Mouse (Mus musculus) testis, postnatal 10 days (tissue): Measurements from ENCODE around the gene Afm.

ENCODE experiments used
- DNase-seq: peaks from one replicate; pipeline ENCODE4 v3.0.0; 2021; ENCODE audit warnings: low spot score

Gene Afm

DNA sequence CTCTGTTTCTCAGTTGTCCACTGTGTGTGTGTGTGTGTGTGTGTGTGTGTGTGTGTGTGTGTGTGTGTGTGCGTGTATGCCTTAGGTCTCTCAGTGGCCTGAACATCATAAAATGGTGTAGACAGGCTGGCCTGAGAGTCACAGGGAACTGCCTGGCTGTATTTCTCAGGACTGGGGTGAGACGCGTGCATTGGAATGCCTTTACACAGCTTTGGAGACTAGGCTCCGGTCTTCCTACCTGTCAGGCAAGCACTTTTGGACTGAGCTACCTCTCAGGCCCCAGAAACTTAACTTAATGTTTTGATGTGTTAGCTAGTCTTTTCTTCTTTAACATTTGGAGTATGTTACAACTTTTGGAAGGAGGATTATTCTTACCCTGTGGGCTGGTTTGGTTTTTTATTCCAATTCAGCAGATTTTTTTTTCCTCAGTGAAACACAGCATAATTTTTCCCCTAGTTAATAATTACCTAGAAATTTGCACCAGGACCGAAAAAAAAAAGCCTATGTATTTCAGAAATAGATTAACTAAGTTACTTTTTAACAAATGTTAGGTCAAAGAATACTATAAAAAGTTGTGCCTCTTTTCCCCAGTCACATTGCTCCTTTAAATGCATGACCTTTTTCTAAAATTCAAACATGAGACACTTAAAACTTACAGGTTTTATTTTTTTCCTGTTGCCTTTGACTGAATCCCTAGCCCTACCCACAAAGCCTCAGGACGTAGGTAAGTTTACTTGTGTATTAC is at the start of gene Afm:
TSS of gene Afm (plus strand) at position 577 of the 745 bp plus-strand sequence.
- DNase-seq: no peak

DNA sequence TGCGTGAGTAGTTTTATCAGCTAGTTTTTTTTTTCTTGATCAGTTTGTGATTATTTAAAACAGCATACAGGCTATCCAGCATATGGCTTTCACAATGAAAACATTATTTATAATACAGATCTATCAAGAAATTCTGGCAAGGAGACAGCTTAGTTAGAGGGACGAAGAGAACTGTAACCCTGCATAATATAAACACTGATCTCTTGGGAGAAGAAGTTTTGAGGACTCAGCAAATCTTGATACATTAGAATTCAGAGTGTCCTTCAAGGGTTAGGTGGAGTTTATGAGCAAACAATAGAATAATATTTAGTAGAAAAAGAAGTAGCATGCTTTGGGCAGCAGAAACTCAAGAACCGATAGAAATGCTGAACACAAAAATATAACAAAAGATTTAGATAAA is 47.9 kb upstream of the Afm start:
- DNase-seq: no peak

DNA sequence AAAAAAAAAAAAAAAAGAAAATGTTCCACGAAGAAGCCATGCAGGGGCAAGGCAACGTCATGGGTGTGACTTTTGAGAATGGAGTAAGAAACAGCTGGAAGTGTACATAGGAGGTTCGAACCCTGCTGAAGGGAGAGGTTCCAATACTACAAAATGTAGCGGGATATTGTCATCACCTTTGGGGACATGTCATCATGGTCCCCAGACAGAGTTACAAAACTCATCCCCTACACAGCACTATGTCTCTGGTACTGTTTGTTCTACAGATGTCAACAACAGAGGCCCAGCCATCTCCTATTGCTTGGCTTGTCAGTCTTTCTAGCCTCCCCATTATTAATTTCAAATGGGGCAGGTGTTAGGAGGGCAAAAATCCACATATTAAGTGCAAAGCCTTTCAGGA is 44.8 kb upstream of the Afm start:
- no peak for DNase-seq

DNA sequence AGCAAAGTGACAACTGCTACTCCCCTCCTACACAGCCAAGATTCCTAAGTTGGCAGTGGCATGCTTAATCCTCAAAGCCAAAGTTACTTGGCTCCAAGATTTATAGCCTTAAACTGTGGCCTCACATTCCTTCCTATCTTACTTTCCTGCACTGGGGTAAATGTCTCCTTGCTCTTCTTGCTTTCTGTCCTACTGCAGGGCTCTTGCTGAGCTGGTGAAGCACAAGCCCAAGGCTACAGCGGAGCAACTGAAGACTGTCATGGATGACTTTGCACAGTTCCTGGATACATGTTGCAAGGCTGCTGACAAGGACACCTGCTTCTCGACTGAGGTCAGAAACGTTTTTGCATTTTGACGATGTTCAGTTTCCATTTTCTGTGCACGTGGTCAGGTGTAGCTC is 44.4 kb upstream of the Afm start:
- DNase-seq: no peak

DNA sequence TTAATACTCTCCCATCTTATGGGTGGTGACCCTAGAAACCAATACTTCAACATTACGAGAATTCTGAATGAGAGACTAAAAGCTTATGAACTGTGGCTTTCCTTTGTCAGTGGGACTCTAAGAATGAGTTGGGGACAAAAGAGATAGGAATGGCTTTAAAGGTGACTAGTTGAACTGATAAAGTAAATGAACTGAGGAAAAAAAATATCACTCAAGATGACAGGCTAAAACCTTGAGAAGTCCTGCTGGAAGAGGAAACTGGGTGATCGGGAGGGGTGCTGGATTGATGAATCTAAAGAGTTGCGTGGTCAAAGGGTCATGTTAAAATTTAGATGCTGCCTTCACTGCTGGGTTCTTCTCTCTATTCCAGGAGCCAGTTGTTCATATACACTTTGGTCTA is 42.0 kb upstream of the Afm start:
- no peak for DNase-seq

DNA sequence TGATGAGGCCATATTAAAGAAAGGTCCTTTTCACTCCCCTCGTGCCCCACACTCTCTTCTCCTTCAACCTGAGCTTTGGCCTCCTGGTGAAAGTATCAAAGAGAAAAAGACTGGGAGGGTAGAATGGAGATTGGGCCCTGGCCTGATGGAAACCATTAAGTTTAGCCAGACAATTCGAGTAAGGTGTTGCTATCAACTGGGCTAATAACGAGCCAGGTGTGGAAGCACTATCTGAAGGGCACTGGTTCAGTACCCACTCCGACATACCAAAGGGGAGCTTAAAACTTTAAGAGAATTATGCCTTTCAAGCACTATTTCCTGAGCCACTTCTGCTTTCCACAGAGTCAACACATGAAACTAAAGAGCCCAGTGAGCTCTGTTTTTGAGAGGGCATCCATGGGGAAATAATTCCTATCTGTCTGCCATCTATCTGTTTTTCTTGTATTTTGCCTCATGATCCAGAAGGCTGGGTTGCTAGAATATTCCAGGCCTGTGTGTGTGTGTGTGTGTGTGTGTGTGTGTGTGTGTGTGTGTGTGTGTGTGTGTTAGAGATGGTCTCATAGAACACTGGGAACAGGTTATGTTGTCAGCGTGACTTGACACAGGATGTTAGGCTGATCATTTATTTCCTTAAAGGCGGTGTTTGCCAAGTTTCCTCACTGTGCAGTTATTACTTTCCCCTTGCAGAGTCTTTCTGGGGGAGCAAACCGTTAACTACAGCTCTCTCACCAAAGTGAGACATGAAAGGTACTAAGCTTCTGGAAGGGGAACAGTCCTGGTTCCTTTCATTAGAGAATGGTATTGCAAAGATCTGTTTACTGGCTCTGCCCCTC is 41.2 kb upstream of the Afm start:
- no peak for DNase-seq

DNA sequence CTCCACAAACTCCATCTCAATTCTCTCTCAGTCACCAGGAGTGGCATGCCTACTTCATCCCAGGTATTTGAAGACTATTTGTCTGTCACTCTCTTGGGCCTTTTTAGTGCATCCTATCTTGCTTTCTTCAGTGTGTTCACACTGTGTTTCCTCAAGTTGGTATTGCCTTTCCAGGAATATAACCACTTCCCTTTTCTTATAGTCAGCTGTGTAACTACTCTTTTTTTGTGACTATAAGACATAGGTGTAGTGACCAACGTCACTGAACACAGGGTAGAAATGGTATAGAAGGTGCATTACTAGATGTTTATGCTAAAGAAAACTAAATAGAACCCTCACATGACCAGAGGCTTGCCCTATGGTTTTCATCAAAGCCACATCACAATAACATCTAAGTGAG is 39.8 kb upstream of the Afm start:
- no peak for DNase-seq

DNA sequence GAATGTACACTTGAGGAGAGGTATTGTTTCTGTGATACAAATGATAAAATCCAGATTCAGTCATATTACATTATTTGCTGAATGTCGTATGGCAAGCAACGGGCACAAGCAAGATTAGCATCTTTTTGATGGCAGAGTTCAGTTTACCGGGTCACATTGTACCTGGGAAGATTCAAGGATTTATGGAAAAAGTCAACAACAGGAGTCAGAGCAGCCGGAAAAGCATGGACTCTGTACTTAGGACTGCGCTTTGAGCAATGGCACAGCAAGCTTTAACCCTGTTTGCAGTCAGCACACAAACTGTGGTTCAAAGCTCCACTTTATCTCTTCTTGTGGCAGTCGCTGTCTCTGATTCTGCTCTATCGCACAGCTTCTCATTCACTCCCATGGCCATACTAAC is 33.1 kb upstream of the Afm start:
- no peak for DNase-seq

DNA sequence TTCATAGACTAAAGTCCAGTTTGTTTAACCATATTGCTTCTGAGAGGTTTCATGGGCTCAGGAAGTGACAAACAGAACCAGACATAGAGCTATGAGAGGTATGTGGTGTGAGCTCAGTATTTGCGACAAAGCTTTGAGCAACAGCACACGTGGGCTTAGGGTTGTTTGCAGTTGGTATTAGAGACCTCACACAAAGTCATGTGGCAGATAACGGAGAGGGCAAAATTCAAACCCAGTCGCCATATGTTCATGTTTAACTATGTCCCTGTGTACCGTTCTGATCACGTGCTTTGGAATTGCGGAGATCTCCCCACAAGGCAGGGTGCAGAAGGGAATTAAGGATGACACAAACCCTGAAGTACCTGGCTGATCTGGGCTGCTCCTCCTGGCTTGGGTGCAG is 30.4 kb upstream of the Afm start:
- no peak for DNase-seq

DNA sequence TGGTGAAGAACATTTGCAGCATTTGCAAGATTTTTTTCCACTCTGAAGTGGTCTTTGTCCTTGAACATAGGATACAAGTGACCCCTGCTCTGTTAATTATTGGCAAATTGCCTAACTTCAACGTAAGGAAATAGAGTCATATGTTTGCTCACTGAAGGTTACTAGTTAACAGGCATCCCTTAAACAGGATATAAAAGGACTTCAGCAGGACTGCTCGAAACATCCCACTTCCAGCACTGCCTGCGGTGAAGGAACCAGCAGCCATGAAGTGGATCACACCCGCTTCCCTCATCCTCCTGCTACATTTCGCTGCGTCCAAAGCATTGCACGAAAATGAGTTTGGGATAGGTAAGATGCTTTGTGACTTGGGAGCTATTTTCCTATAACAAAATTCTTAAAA is 28.2 kb upstream of the Afm start, which contains the start of gene Afp:
TSS of gene Afp (plus strand) at position 220 of the 400 bp plus-strand sequence.
- DNase-seq: no peak

DNA sequence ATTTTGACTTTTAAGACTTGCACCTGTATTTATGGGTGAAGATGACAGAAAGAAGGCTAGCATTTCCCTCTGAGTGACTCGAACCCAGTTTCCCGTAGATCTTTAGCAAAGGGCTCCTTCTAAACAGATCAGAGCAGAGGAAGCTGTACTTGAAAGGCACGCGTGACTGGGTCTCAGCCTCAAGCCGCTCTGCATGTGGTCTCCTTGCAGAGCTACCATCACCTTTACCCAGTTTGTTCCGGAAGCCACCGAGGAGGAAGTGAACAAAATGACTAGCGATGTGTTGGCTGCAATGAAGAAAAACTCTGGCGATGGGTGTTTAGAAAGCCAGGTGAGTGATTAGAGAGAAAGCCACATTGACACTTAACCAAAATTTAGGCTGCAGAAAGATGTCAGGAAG is 26.3 kb upstream of the Afm start:
- no peak for DNase-seq

DNA sequence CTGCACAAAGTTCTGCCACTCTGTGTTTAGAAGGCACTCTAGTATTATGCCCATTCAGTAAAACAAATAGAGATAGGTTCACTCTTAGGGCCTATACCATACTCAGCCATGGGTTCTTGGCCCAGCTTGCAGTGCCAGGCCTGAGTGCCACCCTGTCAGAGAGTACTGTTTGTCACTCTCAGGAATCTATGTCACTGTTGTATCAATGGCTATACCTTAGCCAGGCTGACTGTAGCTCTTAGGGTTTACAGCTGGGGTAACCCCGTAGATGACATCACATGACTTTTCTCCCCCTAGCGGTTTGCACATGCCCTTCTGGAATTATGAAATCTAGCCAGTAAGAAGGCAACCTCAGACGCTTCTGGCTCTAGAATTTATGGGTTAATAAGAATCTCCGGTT is 24.4 kb upstream of the Afm start:
- no peak for DNase-seq

DNA sequence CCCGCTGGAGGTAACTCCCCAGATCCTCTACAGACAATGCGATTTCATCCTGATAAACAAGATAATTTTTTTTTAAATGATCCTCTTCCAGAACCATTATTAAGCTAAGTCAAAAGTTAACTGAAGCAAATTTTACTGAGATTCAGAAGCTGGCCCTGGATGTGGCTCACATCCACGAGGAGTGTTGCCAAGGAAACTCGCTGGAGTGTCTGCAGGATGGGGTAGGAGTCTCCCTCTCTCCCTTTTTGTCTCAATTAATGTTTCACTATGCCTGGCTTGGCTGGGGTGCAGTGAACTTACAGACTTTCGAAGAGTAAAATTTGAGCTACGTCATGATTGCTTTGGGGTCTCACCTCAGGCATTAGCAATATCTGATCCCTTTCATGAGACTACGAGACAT is 19.2 kb upstream of the Afm start:
- DNase-seq: no peak

DNA sequence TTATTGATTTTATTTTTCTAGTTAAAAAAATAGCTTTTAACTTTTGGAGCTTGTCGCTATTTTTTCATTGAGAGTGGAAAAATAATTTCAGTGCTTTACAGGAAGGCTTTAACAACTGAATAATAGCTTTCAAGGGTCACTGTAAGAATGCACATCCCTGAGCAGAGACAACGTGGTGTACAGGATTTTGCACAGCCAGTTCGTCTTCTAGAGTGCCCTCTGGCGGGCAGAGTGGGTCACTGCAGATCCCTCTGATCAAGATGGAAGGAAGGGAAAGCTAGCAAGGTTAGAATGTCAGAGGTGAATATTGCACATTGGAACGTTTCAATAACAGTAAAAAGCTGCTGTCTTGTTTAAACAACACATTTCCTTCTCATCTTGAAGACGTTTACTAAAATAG is 18.0 kb upstream of the Afm start:
- peak; percentile 84 for DNase-seq

DNA sequence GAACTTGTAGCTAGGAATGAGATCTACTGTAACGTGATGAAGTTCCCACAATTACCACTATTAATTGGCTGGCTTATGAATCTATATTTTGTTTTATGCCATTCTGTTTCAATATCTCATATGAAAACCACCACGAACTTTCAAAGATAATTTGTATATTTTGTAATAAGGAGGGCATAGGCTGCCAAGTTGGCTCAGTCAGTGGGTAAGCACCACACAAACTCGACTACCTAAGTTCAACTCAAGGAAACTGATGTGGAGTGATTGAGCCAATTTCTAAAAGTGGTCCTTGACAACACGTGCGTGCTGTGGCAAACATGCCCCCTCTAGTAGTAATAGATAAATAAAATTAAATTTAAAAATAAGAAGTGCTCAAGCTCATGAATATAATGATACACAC is 17.0 kb upstream of the Afm start:
- DNase-seq: no peak

DNA sequence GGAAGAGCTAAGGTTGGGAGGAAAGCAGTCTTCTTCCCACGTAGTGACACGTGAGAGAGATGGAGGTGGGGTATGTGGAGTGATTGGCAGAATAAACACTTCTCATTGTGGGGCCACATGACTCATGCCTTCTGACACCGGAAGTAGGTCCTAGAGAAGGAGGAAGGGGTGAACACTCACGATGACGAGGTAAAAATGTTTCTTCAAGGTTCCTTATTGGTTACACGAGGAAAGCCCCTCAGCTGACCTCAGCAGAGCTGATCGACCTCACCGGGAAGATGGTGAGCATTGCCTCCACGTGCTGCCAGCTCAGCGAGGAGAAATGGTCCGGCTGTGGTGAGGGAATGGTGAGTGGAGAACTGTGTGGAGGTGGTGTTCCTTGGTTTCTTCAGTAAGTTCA is 14.0 kb upstream of the Afm start:
- DNase-seq: no peak

DNA sequence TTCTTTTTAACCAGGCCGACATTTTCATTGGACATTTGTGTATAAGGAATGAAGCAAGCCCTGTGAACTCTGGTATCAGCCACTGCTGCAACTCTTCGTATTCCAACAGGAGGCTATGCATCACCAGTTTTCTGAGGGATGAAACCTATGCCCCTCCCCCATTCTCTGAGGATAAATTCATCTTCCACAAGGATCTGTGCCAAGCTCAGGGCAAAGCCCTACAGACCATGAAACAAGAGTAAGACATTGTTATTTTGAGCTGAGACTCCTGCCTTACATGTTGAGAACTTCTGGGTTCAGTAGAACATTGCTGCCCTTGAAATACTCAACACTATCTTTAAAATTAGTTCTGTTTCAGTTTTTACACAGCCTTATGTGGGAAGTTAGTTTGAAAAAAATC is 12.2 kb upstream of the Afm start:
- DNase-seq: no peak

DNA sequence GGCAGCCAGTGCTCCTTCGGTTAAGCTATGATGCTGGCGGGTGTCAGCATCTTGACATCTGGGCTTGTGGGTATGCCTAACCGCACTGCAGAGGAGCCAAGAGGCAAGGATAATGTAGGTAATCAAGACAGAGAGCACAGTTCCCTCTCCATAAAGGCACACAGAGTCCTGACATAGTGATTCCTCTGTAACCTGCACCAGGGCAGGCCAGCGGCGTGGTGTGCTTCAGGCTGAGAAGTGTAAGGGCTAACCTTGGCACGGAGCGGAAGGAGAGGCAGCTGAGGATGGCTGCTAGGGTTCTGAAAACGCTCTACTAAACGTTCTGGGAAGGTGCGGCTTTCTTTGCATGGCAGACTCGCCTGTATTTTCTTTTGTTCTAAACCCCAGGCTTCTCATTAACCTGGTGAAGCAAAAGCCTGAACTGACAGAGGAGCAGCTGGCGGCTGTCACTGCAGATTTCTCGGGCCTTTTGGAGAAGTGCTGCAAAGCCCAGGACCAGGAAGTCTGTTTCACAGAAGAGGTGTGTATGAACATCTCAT is 11.3 kb upstream of the Afm start:
- DNase-seq: no peak

DNA sequence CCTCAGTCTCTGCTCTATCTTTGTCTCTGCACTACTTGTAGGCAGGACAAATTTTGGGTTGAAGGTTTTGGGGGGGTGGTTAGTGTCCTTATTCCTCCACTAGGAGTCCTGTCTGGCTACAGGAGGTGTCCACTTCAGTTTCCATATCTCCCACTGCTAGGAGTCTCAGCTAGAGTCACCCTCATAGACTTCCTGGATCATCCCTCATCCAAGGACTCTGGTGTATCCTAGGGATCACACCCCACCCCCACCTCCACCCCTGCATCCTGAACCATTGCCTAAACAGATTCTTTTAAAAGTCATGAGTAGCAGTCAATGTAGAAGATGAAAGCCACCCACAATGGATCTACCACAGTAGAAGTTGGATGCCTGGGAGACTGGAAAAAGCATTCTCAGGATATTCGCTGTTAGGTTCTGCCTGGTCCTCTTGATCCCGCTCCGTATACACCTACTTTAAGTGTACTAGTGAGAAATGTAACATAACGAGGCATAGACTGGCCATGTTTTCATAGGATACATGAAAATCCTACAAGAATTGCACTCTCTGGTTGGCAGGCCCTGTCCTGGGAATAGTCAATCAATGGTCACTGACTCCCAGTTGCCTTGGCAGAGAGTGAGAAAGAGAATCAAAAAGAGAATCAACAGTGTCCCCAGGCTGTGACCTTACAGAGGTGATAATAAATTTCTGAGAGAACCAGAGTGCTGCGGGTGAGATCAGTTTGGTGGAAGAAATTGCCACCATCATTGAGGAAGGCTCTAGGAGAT is 8.7 kb upstream of the Afm start:
- no peak for DNase-seq

DNA sequence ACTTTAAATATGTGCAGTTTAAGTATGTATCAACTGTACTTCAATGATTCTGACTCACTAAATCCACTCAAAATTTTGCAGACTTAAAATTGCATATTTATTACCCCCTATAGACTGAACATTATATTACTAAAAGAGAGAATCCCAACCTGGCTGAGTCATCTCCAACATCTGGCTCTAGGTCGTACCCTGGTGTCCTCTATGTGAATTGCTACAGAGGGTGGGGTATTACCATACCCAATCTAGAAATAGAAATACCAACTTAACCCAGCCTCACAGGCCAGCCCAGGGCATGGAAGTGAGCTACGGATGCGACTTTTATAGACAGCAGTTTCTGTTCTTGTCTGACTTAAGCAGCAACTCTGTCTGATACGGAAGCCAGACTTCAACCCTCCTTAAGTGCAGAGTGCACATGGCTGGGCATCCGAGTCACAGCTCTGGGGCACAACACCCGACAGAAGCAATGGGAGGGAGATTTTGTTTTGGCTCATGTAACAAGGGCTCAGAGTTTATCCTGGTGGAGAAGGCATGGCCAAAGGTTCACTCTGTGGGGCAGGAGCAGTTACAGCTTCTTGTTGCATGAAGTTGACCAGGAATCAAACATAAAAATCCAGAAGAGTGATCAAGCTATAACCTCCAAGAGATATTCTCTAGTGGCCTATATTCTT is 6.3 kb upstream of the Afm start:
- no peak for DNase-seq

DNA sequence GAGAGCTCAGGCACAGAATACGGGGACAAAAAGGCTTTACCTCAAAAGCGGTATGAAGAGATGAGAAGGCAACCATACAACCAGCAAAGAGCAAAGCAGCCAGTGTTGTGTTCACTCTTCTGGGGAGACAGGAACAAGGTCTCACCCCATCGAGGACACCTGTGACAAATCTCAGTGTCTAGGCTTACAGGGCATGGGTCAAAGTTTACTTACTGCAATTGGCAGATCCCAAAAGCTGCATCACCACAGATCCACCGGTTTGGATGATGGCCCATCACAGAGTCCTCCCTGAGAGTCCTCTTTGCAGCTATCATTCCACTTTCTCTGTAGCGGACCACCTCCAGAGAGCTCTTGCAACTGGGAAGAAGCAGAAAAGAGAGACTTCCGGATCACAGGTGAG is 3.2 kb upstream of the Afm start:
- DNase-seq: no peak

DNA sequence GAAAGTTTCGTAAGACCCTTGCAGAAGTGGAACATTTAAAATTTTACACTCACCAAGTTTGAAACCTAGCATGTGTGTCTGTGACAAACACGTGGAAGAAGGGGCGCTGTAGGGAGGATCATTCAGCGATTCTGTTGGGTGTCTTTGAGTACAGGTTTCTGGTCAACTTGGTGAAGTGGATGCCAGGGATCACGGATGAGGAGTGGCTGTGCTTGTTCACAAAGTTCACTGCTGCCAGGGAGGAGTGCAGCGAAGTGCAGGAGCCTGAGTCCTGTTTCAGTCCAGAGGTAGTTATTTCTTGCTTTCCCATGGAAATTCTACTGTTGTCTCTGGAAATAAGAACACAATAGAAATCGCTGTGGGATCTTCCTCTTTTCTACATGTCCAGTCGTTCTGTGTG is 32.5 kb downstream of the Afm start:
- no peak for DNase-seq
